Mouse (Mus musculus) right cerebral cortex, adult 18-20 months (tissue): Measurements from ENCODE around the gene Rps13.
A peak's percentile ranks its signal among the peaks of the same experiment; 100 is the strongest.

ENCODE experiments used
- DNase-seq: peaks from one replicate; pipeline ENCODE4 v3.0.0; 2022; ENCODE audit warnings: mixed read lengths

The Rps13 gene

GRCm38 (mm10) chr7:116290559-116290958 lies 43.4 kb downstream of the Rps13 start:
- no peak for DNase-seq

- DNase-seq, result no peak
Measured at GRCm38 (mm10) chr7:116288996-116289395, 45.0 kb downstream of the Rps13 start.

GRCm38 (mm10) chr7:116287959-116288358 lies 46.0 kb downstream of the Rps13 start:
- no peak for DNase-seq

- no peak for DNase-seq
Measured at GRCm38 (mm10) chr7:116286611-116287355, 47.2 kb downstream of the Rps13 start.

- DNase-seq, result no peak
Measured at GRCm38 (mm10) chr7:116286173-116286572, 47.8 kb downstream of the Rps13 start.

- DNase-seq, result no peak
Measured at GRCm38 (mm10) chr7:116285216-116285615, 48.8 kb downstream of the Rps13 start.

GRCm38 (mm10) chr7:116282755-116283154 lies 51.2 kb downstream of the Rps13 start:
- peak; percentile 28 for DNase-seq
